Mouse (Mus musculus) spleen, adult 12 weeks (tissue): Measurements from ENCODE around the gene Sfxn5.
A peak's percentile ranks its signal among the peaks of the same experiment; 100 is the strongest.

Source experiments
- DNase-seq: peaks from one replicate; pipeline ENCODE4 v3.0.0; 2022; ENCODE audit warnings: low spot score

Gene Sfxn5

GRCm38 (mm10) chr6:85288193-85288857 is 44.9 kb downstream of the Sfxn5 start:
- DNase-seq, result no peak

- no peak for DNase-seq
Observed at GRCm38 (mm10) chr6:85286283-85287047, 46.8 kb downstream of the Sfxn5 start.

- no peak for DNase-seq
Observed at GRCm38 (mm10) chr6:85280871-85281270, 52.4 kb downstream of the Sfxn5 start.

GRCm38 (mm10) chr6:85276571-85276970 is 56.7 kb downstream of the Sfxn5 start:
- no peak for DNase-seq

GRCm38 (mm10) chr6:85272436-85272835 is 60.8 kb downstream of the Sfxn5 start:
- DNase-seq, result no peak

- DNase-seq, result no peak
Observed at GRCm38 (mm10) chr6:85266060-85266459, 67.2 kb downstream of the Sfxn5 start.

GRCm38 (mm10) chr6:85264982-85265518 is 68.2 kb downstream of the Sfxn5 start:
- no peak for DNase-seq

- DNase-seq, result no peak
Observed at GRCm38 (mm10) chr6:85262865-85263515, 70.2 kb downstream of the Sfxn5 start.

- no peak for DNase-seq
Observed at GRCm38 (mm10) chr6:85259094-85259630, 74.1 kb downstream of the Sfxn5 start.

- no peak for DNase-seq
Observed at GRCm38 (mm10) chr6:85255578-85255977, 77.6 kb downstream of the Sfxn5 start.

- DNase-seq, result no peak
Observed at GRCm38 (mm10) chr6:85253994-85254541, 79.2 kb downstream of the Sfxn5 start.

- DNase-seq, result no peak
Observed at GRCm38 (mm10) chr6:85253275-85253674, 79.9 kb downstream of the Sfxn5 start.

- DNase-seq, result no peak
Observed at GRCm38 (mm10) chr6:85252251-85253058, 80.8 kb downstream of the Sfxn5 start.

- DNase-seq, result no peak
Observed at GRCm38 (mm10) chr6:85250811-85251241, 82.4 kb downstream of the Sfxn5 start.

GRCm38 (mm10) chr6:85249821-85250220 is 83.4 kb downstream of the Sfxn5 start:
- DNase-seq, result no peak

GRCm38 (mm10) chr6:85239044-85239489 is 94.2 kb downstream of the Sfxn5 start:
- DNase-seq, result peak; percentile 28

- no peak for DNase-seq
Observed at GRCm38 (mm10) chr6:85237595-85238337, 95.5 kb downstream of the Sfxn5 start.

GRCm38 (mm10) chr6:85237001-85237400 is 96.2 kb downstream of the Sfxn5 start:
- DNase-seq, result no peak

GRCm38 (mm10) chr6:85234796-85235195 is 98.4 kb downstream of the Sfxn5 start:
- DNase-seq, result no peak

GRCm38 (mm10) chr6:85232836-85233623 is 100.2 kb downstream of the Sfxn5 start:
- no peak for DNase-seq
